Mouse (Mus musculus) embryonic facial prominence, embryonic 14.5 days (tissue): ENCODE results near the gene Vstm4. TPM values are rescaled to one million over a fixed set of nuclear protein-coding genes. Genes with fewer than 3 reads are reported as not detected.
A peak's percentile ranks its signal among the peaks of the same experiment; 100 is the strongest.

ENCODE experiments used
- ATAC-seq: fragments of 200-750 bp; cut with Nextera tagmentation; 2 replicates; pipeline ENCODE4 v1.8.0; 2017; ENCODE audit warnings: low read depth, moderate number of reproducible peaks, moderate TSS enrichment
- DNase-seq: peaks from one replicate; pipeline ENCODE4 v3.0.0-alpha.2; 2015; ENCODE audit warnings: low spot score
- H3K27ac ChIP-seq: fragments of 300-500 bp; sonication (generic); replicated peaks from 2 replicates; pipeline ENCODE4 v1.5.1; 2014; ENCODE audit warnings: low read depth, mild to moderate bottlenecking, low read length, moderate library complexity
- H3K27me3 ChIP-seq: fragments of 300-500 bp; sonication (generic); replicated peaks from 2 replicates; pipeline ENCODE4 v1.6.1; 2014; ENCODE audit warnings: low read length; ENCODE audit not compliant: control insufficient read depth, insufficient read depth
- H3K36me3 ChIP-seq: fragments of 300-500 bp; sonication (generic); 2 replicates; pipeline ENCODE4 v1.6.1; 2014; ENCODE audit warnings: low read length, mixed read lengths; ENCODE audit not compliant: control insufficient read depth, insufficient read depth
- H3K4me1 ChIP-seq: fragments of 300-500 bp; sonication (generic); 2 replicates; pipeline ENCODE4 v1.6.1; 2014; ENCODE audit warnings: antibody characterized with exemption, low read length; ENCODE audit not compliant: control insufficient read depth, insufficient read depth
- H3K4me2 ChIP-seq: fragments of 300-500 bp; sonication (generic); 2 replicates; pipeline ENCODE4 v1.6.1; 2014; ENCODE audit warnings: low read depth, mild to moderate bottlenecking, low read length, moderate library complexity, mixed read lengths
- H3K4me3 ChIP-seq: fragments of 300-500 bp; sonication (generic); 2 replicates; pipeline ENCODE4 v1.5.1; 2014; ENCODE audit warnings: low read depth, mild to moderate bottlenecking, low read length
- H3K9ac ChIP-seq: fragments of 300-500 bp; sonication (generic); 2 replicates; pipeline ENCODE4 v1.6.1; 2014; ENCODE audit warnings: low read depth, mild to moderate bottlenecking, low read length, moderate library complexity, mixed read lengths
- H3K9me3 ChIP-seq: fragments of 300-500 bp; sonication (generic); 2 replicates; pipeline ENCODE4 v1.6.1; 2016; ENCODE audit warnings: low read length; ENCODE audit not compliant: control insufficient read depth
- WGBS: fragments of 180-500 bp; shearing (Covaris S2); extraction: QIAGEN DNeasy Blood & Tissue Kit; methylation state at CpG from one replicate; pipeline ENCODE4 v1.1.7; 2014; 5-methylcytosine and 5-hydroxymethylcytosine counted together
- polyA plus RNA-seq: library from polyadenylated mRNA; unstranded; fragments of >200 nt; fragmentation: Nextera tagmentation; extraction: Ambion mirVana; gene quantifications from 2 replicates; pipeline ENCODE4 v1.2.1, GENCODE M21; 2014

Vstm4 gene
- polyA plus RNA-seq, 1 experiment from 2014 or later, result 40.2 TPM

DNA sequence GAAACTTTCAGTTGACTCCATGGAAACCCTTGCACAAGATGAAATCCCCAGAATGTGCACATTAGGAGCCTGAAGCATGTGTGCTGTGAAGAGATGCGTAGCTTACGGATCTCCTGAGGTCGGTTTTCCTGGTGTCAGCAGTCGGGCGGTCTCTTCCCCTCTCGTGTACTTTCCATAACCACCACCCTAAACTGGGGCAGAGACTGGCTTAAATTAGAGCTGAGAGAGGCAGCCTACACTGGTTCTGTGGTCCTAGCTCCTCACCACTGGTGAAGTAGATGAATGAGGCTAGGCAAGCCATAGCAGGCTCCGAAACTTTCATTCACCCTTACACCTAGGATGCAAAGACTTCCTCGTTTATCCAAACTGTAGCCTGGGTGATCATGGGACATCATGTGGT is 75.7 kb downstream of the Vstm4 start:
- no peaks in the 10 kb centered on the region for H3K36me3 ChIP-seq
- H3K9ac ChIP-seq, result no peak overlapping the region
- no peaks in the 10 kb centered on the region for H3K9me3 ChIP-seq
- DNase-seq, result peak; percentile 7
- H3K4me2 ChIP-seq, result no peak overlapping the region
- no peak overlapping the region for H3K4me3 ChIP-seq
- WGBS, result 81% methylated on average over 8 of the region's 8 CpGs
- H3K27ac ChIP-seq, result no peak overlapping the region
- no peak for ATAC-seq
- H3K27me3 ChIP-seq, result no peaks in the 10 kb centered on the region; the same call in 1 of the 2 replicates
- H3K4me1 ChIP-seq, result no peaks in the 10 kb centered on the region

- 75% methylated on average over 6 of the region's 6 CpGs for WGBS
- no peak overlapping the region for H3K4me2 ChIP-seq
- H3K36me3 ChIP-seq, result no peaks in the 10 kb centered on the region
- no peak overlapping the region for H3K27ac ChIP-seq
- H3K9ac ChIP-seq, result no peak overlapping the region
- H3K9me3 ChIP-seq, result no peaks in the 10 kb centered on the region
- no peaks in the 10 kb centered on the region for H3K4me1 ChIP-seq
- no peaks in the 10 kb centered on the region; the same call in 1 of the 2 replicates for H3K27me3 ChIP-seq
- H3K4me3 ChIP-seq, result no peak overlapping the region
- no peak for ATAC-seq
- no peak for DNase-seq
Observed at GRCm38 (mm10) chr14:32934064-32934463, 77.5 kb downstream of the Vstm4 start.

- WGBS, result 83% methylated on average over 5 of the region's 5 CpGs
- Histone ChIP-seq H3K9ac (no peak overlapping the region), H3K36me3 (no peaks in the 10 kb centered on the region), H3K27ac (no peak overlapping the region), H3K9me3 (no peaks in the 10 kb centered on the region), H3K27me3 (no peaks in the 10 kb centered on the region), H3K4me1 (no peaks in the 10 kb centered on the region), H3K4me2 (no peak overlapping the region), H3K4me3 (no peak overlapping the region)
- ATAC-seq, result no peak
- DNase-seq, result no peak
Observed at GRCm38 (mm10) chr14:32939217-32939616, 82.7 kb downstream of the Vstm4 start.

DNA sequence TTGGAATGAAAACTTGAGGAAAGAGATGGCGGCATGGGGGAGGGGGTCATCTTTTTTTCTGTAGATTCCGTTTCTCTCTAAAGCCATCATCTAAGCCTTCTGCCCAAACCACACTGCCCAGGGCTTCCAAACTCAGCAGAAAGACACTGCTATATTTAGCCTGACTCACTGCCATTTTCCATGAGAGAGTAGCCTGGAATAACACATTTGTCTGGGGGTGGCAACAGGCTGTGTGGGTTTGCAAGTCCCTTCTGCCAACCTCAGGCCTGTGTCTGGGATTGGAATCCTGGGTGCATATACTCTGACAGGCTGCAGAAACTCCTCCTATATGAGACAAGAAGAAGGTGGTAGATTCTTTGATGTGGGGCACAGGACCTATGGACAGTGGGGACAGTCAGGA is 91.0 kb downstream of the Vstm4 start:
- no peaks in the 10 kb centered on the region for H3K27me3 ChIP-seq
- no peak for DNase-seq
- WGBS, result 87% methylated on average over 2 of the region's 2 CpGs
- no peak for ATAC-seq
- H3K36me3 ChIP-seq, result no peaks in the 10 kb centered on the region
- H3K9me3 ChIP-seq, result no peaks in the 10 kb centered on the region
- H3K4me1 ChIP-seq, result peaks cover 7% of the 10 kb centered on the region
- no peak overlapping the region for H3K4me2 ChIP-seq
- H3K4me3 ChIP-seq, result no peak overlapping the region
- no peak overlapping the region for H3K27ac ChIP-seq
- H3K9ac ChIP-seq, result no peak overlapping the region

DNA sequence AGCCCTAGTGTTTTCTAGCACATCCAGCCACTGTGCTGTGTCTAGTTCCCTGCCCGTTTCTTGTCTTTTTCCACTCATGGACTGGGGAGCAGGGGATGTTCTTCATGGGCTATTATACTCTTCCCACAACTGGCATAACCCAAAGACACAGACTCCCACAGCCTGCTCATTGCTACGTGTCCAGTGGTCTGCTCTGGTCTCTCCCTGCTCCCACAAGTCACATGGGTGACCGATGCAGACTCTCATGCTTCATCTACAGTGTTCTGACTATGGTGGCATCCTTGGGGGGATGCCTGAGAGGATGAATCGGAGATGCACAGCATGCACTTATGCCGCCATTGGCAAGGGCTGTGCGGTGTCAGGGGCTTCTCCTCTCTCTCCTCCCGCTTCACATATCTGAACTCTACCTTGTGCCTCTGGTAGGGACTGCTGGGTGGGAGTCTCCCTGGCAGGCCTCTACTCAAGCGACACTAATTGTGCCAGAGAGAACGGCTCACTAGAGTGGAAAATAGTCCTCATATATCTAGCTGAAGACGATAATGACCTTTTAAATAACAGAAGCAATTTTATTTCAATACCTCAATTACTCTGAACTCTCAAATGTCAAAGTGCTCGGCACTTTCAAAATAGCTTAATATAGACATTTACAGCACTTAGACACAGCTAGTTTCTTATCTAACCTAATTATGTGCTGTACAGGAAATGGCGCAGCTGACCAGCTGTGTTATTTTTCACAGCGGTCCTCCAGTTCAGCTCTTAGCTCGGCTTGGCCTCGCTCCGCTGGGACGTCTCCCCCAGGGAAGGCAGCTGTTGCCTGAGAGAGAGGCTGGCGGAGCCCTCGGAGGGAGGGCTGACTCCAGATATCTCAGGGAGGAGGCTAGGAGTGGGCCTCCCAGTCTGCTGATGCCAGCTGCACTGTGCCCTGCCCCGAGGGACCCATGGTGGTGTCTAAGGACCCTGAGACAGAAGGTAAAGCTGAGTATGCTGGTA is 94.1 kb downstream of the Vstm4 start:
- Histone ChIP-seq H3K27me3 (no peaks in the 10 kb centered on the region), H3K4me1 (peaks cover 7% of the 10 kb centered on the region), H3K36me3 (no peaks in the 10 kb centered on the region), H3K9ac (no peak overlapping the region), H3K4me3 (no peak overlapping the region), H3K4me2 (no peak overlapping the region), H3K9me3 (no peaks in the 10 kb centered on the region), H3K27ac (0 out of 2 replicates have a peak overlapping the region, but pooled peaks have one; percentile 11)
- ATAC-seq (peak; percentile 92), DNase-seq (peak; percentile 86)
- WGBS, result 47% methylated on average over 20 of the region's 20 CpGs

- Histone ChIP-seq H3K4me1 (peaks cover 4% of the 10 kb centered on the region; the same call in 1 of the 2 replicates), H3K27ac (no peak overlapping the region), H3K9ac (no peak overlapping the region), H3K9me3 (no peaks in the 10 kb centered on the region), H3K4me2 (no peak overlapping the region), H3K4me3 (no peak overlapping the region), H3K27me3 (no peaks in the 10 kb centered on the region), H3K36me3 (no peaks in the 10 kb centered on the region)
- ATAC-seq (no peak), DNase-seq (no peak)
- WGBS, result 66% methylated on average over 8 of the region's 8 CpGs
Observed at GRCm38 (mm10) chr14:32956486-32956885, 99.9 kb downstream of the Vstm4 start.

DNA sequence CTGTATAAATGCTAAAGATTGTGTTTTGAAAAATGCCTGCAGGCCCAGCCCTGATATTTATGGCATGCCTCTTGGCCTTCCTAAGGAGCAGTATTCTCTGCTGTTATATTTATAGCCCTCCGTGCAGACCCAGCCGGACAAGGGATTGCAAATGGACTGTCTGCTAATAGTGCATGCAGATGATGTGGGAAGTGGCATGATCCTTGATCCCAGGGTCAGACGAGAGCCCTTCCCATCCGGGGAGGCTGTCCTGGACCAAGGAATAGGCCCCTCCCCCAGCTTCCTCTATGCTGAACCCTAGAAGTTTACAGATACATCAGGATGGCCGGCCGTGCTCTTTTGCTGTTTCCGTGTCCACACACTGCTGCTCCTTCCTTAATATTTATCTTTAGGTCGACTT is 102.1 kb downstream of the Vstm4 start:
- Histone ChIP-seq H3K9me3 (no peaks in the 10 kb centered on the region), H3K36me3 (no peaks in the 10 kb centered on the region), H3K4me2 (no peak overlapping the region), H3K27ac (no peak overlapping the region), H3K27me3 (no peaks in the 10 kb centered on the region), H3K4me1 (peaks cover 11% of the 10 kb centered on the region; the same call in 1 of the 2 replicates), H3K4me3 (no peak overlapping the region), H3K9ac (no peak overlapping the region)
- WGBS, result 58% methylated on average over 8 of the region's 8 CpGs
- ATAC-seq, result no peak
- DNase-seq, result no peak

DNA sequence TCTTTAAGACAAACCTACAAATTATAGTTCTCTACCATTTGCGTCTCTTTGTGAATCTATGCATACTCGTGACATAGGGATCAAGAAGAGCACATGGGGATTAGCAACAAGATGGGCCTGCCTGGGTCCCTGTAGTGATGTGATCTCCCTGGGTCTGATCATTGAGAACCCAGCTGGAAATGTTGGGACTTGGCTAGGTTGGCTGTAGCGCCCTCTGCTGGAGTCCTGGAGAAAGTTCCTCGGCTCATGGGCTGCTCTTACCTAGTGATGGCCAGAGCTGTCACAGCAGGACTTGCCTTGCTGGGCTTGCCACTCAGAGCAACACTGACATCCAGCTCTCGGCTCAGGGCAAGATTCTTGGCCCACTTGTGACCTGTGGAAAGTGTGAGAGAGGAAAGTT is 103.9 kb downstream of the Vstm4 start:
- H3K4me3 ChIP-seq, result no peak overlapping the region
- ATAC-seq, result peak; percentile 60; the same call in 1 of the 2 replicates
- H3K4me2 ChIP-seq, result no peak overlapping the region
- H3K36me3 ChIP-seq, result no peaks in the 10 kb centered on the region
- peak; percentile 69 for DNase-seq
- peaks cover 11% of the 10 kb centered on the region for H3K4me1 ChIP-seq
- 45% methylated on average over 5 of the region's 5 CpGs for WGBS
- no peaks in the 10 kb centered on the region for H3K9me3 ChIP-seq
- no peak overlapping the region for H3K27ac ChIP-seq
- no peak overlapping the region for H3K9ac ChIP-seq
- H3K27me3 ChIP-seq, result no peaks in the 10 kb centered on the region
